Mouse (Mus musculus) cerebellum, postnatal 10 days (tissue): Measurements from ENCODE around the gene Ier3.
A peak's percentile ranks its signal among the peaks of the same experiment; 100 is the strongest.

ENCODE experiments used
- DNase-seq, 2 experiments: peaks; one replicate each; pipeline ENCODE4 v3.0.0; 2021; ENCODE audit warnings: mixed read lengths in 2 of 2

The Ier3 gene

DNA sequence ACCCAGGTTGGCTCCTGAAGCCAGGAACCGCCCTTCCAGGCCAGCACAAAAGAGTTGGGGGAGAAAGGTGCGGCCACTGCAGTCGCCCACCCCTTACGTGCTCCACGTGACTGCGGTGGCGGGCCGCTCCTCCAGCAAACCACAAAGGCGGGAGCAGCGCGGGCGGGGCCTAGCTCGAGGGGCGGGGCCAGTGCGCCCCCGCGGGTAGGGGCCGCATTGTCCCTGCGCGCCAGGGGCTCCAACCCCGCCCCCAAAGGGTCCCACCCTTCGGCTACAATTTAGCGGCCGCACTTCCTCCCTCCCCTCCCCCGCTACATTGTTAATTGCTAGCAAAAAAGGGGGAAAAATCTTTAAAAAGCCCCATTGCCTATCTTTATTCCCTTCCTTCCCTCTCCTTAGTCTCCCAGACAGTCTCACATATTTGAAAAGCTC is 15.5 kb downstream of the Ier3 start:
- peak; percentile 90 to 96 for DNase-seq

DNA sequence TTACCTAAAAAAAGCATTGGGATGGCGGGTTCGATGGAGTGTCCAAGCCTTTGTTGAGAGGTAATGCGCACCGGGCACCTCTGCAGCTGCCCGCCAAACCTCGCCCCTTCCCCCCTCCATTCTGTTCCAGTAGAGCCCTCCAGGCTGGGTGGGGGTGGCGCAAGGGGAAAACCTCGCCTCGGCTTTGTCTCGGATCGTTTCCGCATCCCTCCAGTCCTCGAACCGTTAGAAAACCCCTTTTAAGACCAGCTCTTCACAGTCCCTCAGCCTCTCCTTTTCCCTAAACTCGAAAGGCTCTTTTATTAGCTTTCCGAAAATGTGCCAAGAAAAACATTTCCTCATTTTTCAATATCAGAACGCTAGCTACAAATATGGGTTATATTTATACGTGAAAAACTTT is 16.0 kb downstream of the Ier3 start:
- DNase-seq = peak; percentile 85

GRCm38 (mm10) chr17:35838122-35838544 is 16.6 kb downstream of the Ier3 start, which contains the start of gene Tubb5:
Gene Tubb5, minus strand, starts transcription at chr17:35838306.
- peak; percentile 97 to 98 for DNase-seq

DNA sequence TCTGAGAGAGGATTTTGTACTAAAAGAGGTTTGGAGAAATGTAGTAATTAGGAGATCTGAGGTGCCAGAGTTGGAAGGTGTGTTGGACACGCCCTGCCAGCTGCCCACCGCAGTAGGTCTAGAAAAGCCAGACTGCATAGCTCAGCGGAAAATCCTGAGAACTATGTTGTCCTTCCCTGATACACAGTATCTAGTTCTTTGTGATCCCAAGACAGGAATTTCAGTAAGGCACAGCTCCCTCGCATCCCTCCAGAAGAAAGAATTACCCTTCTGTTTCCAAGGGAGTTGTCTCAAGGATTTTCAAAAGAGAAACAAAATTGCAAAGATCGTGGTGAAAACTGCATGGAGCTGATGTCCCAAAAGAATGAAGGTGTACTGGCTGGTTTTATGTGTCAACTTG is 17.1 kb downstream of the Ier3 start:
- DNase-seq = peak; percentile 65 to 68

DNA sequence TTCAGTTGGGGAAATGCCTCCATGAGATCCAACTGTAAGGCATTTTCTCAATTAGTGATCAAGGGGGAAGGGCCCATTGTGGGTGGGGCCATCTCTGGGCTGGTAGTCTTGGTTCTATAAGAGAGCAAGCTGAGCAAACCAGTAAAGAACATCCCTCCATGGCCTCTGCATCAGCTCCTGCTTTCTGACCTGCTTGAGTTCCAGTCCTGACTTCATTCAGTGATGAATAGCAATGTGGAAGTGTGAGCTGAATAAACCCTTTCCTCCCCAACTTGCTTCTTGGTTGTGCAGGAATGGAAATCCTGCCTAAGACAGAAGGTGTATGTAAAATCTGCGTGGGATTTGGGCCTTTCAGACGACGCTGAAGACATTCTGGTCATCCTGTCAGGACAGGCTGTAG is 17.5 kb downstream of the Ier3 start:
- DNase-seq = peak; percentile 35 to 54

DNA sequence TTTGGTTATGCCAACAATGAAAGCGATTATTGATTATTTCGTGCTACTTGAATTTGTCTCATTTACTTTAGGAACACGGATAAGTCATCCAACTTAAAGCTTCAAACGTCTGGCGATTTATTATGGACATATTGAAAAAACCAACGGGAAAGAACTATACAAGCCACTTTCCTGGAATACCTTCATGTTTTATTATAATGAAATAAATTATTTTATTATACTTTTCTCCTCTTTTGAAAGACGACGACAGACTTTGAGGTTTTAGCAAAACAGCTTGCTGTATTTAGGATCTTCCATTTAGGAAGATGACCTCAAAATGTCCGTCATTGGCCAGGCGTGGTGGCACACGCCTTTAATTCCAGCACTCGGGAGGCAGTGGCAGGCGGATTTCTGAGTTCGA is 19.1 kb downstream of the Ier3 start:
- DNase-seq = peak in 1 of 2 experiments; percentile 42

GRCm38 (mm10) chr17:35841076-35841950 is 19.8 kb downstream of the Ier3 start, which contains the start of gene Mdc1:
Gene Mdc1, plus strand, starts transcription at chr17:35841515.
- peak; percentile 99 for DNase-seq

- DNase-seq = peak in 1 of 2 experiments; percentile 36
These were observed 20.5 kb downstream of the Ier3 start for GRCm38 (mm10) chr17:35842006-35842405.

GRCm38 (mm10) chr17:35843514-35843913 is 22.0 kb downstream of the Ier3 start:
- peak in 1 of 2 experiments; percentile 26 for DNase-seq

DNA sequence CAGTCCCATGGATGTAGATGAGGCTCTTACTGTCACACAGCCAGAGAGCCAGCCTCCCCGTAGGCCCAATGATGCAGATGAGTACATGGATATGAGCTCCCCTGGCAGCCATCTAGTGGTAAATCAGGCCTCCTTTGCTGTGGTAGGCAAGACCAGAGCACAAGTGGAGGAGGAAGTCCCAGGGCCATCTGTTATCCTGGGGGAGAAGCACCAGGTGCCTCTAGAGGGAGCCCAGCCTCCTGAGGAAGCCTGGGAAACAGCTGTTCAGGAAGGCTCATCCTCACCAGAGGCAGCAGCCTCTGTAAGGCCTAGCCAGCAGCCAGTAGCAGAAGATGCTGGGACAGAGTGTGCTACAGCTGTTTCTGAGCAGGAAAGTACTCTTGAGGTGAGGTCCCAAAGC is 26.6 kb downstream of the Ier3 start:
- DNase-seq = no peak

GRCm38 (mm10) chr17:35850974-35851373 is 29.5 kb downstream of the Ier3 start:
- no peak for DNase-seq

DNA sequence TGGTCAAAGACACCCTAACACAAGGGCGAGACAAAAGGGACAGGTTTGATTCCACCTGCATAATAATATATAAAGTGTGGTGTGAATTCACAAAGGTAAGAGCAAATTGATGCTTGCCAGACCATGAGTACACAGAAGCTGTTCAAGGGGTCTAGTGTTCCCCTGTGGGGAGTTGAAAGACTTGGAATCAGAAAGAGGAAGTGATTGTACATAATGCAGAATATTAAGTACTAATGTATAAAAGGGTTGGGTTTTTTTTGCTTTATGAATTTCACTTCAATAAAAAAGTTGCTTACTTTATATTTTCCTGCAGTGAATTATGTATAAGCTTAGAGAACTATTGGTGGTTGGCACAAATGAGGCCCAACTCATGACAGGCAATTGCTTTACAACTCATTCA is 37.9 kb downstream of the Ier3 start:
- no peak for DNase-seq

DNA sequence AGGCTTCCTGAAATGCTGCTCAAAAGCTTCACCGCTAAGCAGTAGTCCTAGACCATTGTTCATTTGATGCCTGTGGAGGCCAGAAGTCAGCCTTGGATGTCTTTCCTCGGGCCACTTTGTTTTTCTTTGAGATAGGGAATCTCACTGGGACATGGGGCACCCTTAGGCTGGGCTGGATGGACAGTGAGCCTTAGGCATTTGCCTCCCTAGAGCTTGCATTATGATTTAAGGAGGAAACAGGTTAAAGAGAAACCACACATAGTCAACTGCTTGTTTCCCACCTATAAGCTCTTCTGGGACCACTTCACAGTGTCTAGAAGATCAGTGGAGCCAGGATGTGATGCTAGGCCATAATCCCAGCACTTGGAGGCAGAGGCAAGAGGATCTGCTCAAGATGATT is 38.4 kb downstream of the Ier3 start:
- DNase-seq = no peak

DNA sequence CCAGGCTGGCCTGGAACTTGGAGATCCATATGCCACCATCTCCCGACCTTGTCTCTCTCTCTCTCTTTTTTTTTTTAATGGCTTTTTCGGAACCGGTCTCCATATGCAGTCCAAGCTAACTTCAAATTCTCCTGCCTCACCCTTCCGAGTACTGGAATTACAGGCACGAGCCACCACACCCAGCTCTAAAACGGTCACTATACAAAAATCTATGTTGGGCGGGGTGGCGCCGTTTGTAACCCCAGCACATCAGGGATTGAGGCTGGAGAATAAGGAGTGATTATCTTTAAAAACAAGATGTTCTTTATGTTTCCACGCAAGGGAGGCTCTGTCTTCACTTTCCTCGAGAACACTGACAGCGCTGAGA is 39.3 kb downstream of the Ier3 start:
- DNase-seq = no peak

DNA sequence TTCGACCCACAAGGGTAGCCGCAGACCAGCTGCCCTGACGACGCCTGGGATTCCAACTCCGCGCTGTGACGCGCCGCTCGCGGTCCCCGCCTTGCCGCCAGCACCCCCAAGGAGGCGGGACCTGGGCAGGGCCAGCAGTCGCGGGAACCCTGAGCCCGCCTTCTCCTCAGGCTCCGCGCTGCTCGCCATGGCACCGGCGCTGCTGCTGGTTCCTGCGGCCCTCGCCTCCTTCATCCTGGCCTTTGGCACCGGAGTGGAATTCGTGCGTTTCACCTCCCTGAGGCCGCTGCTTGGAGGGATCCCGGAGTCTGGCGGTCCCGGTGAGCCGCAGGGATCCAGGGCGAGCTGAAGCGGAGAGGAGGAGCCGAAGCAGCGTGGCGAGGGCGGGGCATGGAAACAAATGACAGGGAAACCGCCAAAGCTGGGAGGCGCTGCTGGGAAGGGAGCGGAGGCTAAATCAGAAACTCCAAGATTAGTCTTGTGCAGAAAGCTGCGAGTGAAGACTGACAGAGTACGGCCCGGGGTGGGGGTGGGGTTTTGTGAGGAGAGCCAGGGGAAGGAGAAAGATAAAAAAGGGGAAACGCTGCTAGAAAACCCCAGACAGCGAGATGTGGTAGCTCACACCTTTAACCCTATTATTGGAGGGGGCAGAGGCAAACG is 39.8 kb downstream of the Ier3 start, which contains the start of gene Nrm:
Gene Nrm (plus strand): TSS at position 121 of the 660 bp plus-strand sequence.
- DNase-seq = peak; percentile 93 to 95

DNA sequence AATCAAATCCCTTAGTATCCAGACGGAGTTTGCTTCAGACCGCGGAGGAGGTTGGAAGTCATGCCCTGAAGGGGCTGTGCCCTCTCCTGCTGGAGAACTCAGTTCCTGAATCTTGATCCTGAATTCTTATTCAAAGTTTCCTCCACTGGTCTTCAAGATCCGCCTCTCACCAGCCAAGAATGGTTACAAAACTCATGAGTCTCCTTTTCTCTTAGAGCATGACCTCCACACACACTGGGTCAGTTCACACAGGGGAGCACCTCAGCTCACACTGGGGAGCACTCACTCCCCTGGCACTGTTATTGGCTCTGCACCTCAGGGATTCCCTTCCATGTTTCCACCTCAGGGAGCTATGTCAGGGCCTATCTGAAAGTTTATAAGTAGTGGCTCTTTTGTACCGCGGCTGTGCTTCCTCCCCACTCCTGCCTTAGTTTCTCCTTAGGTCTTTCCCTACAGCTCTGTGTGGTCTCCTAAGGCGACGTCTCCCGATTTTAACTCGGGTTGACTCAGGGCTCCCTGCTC is 43.4 kb downstream of the Ier3 start:
- no peak for DNase-seq

DNA sequence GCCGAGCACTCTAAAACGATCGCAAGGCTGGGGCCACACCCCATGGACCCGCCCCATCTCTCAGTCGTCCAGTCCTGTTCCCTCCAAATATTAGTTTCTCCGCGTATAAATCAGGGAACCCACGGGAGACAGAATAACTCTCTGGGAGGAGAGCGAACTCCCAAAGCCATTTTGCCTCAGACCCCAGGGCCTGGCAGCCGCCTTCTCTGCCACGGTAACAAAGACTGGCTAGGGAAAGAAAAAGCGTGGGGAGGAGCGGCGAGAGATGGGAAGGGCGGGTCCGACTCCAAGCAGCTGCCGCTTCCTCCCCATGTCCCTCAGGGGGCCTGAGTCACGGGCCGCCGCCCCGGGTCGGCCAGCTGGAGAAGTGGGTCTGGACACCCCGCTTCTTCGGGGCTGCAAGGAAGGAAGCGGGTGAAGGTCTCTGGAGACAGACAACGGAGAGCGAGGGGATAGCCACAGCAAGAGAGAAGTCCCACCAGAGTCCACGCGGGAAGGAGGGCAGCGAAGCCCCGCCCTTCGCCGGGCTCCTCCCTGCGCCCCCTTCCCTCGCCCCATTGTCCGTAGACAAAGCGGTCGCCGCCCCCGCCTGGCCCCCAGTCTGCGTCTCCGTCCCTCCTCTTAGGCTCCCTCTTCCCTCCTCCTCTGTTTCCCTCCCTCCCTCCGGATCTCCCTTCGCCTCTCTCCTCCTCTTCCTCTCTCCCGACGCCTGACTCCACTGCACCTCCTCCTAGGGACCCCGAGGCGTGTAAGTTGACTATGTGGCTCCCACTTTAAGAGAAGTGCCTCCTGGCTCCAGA is 44.2 kb downstream of the Ier3 start, which contains the start of gene Ppp1r18:
Gene Ppp1r18 (plus strand): TSS at position 113 of the 800 bp plus-strand sequence.
- DNase-seq = peak; percentile 85 to 92

GRCm38 (mm10) chr17:35866281-35866831 is 44.9 kb downstream of the Ier3 start:
- DNase-seq = peak; percentile 72 to 80

GRCm38 (mm10) chr17:35866911-35867890 is 45.7 kb downstream of the Ier3 start:
- peak; percentile 65 to 67 for DNase-seq

DNA sequence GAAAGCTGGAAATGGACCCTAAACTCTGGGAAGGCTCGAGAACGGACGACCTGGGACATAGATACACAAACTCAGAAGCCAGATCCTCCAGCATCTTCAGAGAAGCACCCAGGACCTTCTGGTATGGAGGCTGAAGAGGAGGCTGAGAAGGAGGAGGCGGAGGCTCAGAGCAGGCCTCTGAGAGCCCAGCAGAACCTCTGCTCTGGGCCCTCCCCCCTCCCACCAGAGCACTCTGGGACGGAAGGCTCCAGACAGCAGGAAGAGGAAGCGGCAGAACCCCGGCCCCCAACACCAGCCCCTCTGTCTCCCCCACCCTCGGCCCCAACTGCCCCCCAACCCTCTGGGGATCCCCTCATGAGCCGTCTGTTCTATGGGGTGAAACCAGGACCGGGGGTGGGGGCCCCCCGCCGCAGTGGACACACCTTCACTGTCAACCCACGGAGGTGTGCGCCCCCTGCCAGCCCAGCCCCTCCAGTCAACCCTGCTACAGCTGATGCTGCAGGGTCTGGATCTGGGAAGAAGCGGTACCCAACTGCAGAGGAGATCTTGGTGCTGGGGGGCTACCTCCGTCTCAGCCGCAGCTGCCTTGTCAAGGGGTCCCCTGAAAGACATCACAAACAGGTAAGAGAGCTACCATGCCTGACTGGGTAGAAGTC is 46.8 kb downstream of the Ier3 start:
- DNase-seq = peak; percentile 38 to 39
